Mouse (Mus musculus) erythroid progenitor cell, adult 5-6 weeks (primary cell): Measurements from ENCODE around the gene Rap1a. TPM values are rescaled to one million over a fixed set of nuclear protein-coding genes. Genes with fewer than 3 reads are reported as not detected.
"Not testable (repeated sequence)": the region's sequence is repeated elsewhere in the genome, so short reads cannot be mapped to it uniquely, and the experiment has no call there.

Experiments used
- ATAC-seq: replicated peaks from 2 replicates; pipeline ENCODE4 v1.8.0; 2016; ENCODE audit warnings: moderate number of reproducible peaks, mild to moderate bottlenecking, moderate TSS enrichment, inconsistent platforms; ENCODE audit not compliant: poor library complexity, low FRiP score, severe bottlenecking
- total RNA-seq, 2 experiments: library from RNA; stranded (forward) in 1 of 2; stranded (reverse) in 1 of 2; fragments of 150-400 nt in 1 of 2; fragments of 186-747, 209-891 nt in 1 of 2; gene quantifications; 2 replicates each; pipeline versions ENCODE4 v1.2.3 to v1.2.4; 2015 to 2017; ENCODE audit warnings: low replicate concordance in 2 of 2

Rap1a gene
- total RNA-seq, 2 experiments from 2014 or later, result 182 to 193 TPM

DNA sequence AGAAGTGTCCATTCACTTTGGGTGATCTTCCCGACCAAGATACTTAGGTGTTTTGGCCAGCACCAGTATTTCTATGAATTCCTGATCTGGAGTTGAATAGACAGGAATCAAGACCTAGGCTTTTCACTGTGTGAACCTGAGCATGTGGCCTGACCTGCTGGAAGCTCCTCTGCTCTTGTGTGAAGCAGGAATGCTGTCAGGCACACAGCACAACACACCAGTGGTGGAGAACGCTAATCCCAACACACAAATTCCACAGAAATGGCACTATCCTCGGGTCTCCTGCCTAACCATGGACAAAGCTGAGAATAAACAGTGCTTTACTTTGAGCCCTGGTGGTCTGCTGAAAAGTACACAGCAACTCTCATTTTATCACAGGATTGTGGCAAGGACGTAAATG lies 80.6 kb downstream of the Rap1a start:
- ATAC-seq, result no peak

DNA sequence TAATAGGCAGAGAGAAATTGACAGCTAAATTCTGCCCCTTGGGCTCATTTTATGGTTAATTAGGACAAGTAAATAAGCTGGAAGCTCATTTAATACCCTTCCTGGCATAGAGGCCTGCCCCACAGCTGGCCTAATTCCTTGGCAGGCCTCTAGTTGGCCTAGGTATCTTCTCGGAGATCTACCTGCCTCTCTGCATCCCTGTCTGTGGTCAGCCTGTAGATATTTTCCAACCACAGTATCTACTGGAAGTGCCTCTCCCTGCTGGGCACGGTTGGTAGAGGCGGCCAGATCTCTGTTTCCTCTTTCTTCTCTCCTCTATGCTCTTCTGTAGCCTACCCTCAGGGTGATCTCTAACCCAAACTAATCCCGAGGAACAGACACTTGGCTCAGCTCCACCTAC lies 81.2 kb downstream of the Rap1a start:
- no peak for ATAC-seq

DNA sequence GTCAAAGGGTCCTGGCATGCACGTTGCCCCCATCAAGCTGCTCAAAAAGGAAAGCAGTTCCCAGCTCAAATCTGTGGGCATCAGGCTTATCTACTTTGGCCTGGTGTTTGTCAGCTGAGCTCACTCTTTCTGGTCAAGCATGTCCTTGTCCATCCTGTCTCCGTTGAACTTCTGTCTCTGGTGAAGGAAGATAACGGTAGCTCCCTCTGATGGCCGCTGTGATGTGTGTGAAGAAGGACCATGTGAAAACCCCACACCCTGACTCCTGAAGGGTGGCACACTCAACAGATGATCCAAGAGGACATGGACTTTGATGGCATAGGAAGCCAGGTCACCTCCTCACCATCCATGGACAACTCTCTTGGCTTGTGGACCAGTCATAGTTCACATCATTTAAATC lies 82.4 kb downstream of the Rap1a start:
- no peak for ATAC-seq

DNA sequence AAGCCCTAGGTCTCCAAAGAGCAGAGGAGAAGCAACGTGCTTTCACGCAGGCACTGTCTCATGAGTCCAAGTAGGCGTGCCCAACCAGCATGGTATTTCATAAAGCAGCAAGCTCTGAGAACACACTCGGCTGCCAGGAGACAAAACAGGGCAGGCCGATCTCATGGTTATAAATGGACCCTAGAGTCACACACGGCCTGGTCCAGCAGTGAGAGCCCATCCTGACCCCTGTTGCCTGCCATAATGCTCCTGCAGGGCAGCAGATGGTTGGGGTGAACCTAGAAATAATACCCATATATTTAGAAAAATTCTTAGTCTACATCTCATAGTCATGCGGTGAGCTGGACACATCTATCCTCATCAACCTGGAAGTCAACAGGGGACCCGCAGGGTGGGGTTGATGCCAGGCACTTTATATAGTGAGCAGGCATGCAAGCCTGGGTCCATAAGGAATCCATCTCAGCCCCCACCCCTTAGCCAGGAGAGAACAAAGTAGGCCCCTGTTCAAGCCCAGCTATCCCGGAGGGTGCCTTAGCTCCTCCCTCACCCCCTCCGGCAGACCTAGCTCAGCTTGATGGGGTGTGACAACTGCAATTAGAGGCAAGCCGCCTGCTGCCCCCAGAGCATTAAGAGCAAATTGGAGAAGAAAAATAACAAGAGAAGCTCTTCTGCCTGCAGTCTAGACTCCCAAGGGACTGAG lies 83.1 kb downstream of the Rap1a start:
- ATAC-seq, result no peak

DNA sequence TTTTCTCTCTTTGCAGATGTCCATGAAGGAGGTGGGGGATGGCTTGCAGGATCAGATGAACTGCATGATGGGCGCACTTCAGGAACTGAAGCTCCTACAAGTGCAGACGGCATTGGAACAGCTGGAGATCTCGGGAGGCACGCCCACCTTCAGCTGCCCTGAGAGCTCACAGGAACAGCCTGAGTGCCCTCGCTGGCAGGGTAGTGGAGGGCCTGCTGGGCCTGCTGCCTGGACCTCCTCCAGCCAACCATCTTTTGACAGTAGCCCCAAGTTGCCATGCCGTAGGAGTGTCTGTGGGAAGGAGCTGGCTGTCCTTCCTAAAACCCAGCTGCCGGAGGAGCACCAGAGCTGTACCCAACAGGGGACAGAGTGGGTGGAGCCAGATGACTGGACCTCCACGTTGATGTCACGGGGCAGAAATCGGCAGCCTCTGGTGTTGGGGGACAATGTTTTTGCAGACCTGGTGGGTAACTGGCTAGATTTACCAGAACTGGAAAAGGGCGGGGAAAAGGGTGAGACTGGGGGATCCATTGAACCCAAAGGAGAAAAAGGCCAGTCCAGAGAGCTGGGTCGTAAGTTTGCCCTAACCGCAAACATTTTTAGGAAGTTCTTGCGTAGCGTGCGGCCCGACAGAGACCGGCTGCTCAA lies 84.7 kb downstream of the Rap1a start:
- ATAC-seq, result no peak

DNA sequence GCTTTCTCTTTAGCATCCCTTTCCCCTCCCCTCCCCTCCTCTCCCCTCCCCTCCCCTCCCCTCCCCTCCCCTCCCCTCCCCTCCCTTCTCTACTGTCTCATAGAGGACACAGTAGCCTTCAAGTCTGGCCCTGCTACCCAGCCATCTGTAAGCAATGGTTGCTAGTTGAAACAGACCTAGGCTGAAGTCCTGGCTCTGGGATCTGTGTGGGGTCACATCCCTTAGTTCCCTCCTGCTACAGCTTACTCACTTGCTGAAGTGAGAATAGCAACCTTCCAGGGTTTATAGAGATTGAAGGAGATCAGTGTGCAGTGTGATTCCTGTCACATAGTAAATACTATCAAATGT lies 86.3 kb downstream of the Rap1a start:
- no peak for ATAC-seq

DNA sequence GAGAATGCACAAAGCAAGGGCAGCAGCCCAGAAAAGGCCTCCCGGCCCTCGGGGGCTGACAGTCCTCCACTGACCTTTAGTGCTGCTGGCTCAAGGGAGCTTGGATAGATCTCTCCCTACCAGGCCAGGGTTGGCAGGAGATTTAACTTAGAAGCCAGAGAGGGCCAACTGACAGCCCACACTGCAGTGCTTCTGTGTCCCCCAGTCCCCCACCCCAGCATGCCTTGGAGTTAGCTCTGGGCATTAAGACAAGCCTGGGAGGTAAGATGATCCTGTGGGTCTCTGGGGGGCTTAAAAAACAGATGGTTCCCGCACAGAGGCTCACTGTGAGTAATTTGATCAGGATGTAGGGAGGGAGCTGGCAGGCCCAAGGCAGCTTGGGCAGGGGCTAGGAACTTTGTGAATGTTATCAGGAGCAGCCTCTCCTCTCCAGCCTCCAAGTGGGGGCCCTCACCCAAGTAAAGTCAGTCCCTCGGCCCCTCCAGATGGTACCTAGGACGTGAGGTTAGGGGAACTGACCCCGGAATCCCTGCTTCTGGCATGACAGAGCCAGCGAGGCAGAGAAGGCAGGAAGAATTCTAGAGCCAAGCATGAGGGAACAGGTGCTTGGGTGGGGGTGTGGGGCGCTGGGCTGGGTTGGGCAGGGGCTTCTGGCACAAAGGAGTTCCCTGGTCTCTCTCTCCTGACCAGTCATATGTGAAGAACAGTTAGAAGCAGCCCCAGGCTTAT lies 86.9 kb downstream of the Rap1a start:
- no peak for ATAC-seq

DNA sequence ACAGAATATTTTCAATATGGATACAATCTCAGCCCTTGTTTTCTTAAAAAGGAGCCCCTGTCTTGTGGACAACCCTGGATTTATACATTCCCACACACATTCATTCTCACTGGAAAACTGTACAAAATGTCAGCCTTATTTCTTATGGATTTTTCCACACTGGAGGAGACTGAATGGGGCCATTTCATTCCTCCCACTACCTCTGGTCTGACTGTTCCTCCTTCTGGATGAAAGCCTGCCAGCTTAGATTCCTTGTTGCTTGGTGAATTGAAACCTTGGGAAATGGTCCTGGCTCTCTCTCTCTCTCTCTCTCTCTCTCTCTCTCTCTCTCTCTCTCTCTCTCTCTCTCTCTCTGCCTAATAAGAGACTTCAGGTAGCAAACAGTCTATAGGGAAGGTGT lies 88.3 kb downstream of the Rap1a start:
- ATAC-seq, result no peak

DNA sequence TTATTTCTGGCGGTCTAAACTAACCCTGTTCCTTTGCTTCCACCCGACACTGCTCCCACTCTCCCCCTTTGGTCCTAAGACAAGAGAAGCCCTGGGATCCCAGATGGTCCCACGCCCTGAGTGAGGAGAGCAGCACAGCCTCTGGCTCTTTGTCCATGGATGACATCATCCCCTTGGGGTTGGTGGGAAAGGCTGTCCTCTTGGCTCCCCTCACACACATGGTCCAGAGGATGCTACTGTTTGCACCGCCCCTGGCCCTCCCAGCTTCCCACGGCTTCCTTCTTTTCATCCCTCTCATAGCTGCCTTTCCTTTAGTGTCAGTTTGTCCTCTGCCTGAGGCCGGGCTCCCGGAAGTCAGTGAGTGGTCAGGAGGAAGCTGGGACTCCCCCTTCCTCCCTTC lies 89.4 kb downstream of the Rap1a start:
- ATAC-seq, result no peak

DNA sequence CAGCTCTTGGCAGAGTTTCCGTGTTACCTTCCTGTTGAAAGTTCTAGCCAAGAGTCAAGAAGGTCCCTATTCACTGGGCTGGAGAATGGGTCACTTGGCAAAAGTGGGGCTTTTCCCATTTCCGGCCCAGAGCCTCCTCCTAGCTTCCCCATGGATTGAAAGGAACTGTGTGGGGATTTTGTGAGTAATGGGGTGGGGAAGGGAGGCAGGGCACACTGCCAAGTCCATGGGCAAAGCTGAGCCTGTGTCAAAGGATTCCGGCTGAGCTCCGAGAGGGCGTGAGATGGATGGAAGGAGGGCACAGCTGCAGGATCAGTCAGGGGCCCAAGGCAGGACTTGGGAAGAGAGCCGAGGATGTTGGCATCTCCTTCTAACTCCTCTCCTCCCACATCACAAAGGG lies 90.9 kb downstream of the Rap1a start:
- no peak for ATAC-seq

DNA sequence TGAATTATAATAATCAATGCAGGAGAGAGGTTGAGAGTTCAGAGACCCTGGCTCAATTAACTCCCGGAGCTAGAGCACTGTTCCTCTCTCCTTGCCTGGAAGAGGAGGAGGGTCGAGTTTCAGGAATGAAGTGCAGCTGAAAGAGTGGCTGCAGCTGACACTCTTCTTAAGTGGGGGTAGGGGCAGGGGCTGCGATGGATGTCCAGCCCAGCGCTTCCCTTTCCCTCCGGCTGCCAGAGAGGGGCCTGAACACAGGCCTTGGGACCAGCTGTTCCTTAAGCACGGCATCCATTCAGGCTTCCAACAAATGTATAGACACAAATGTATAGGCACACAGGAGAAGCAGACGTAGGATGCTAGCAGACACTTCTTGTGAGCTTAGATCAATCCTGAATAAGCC lies 93.5 kb downstream of the Rap1a start:
- ATAC-seq, result no peak

DNA sequence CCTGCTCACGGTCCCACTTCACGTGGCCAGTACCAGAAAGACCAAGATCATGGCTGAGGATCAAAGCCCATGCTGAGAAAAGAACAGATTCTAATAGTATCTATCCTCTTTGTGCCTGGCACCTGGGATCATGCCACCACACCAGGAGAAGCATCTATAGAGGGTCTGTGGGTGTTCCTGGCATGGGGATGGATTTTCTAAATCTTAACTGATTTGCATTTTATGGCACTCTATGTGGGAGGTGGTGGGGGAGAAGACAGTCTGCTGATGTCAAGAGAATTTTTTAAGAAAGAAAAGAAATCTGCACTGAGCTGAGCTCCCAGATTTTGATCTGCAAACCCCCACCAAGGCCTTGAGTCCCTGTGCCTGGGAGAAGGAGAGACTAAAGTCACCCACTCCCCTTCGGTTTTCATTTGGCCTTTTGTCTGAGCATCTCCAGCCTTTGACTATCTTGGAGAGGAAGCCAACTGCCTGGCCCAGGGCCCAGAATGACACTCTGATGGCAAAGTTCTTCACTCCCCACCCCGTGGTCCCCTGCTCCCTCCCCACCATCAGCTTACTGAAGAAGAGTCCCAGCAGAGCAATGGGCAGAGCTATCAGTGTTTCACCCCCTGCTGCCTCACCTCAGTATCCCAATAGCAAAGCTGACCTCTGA lies 94.6 kb downstream of the Rap1a start:
- ATAC-seq, result no peak

DNA sequence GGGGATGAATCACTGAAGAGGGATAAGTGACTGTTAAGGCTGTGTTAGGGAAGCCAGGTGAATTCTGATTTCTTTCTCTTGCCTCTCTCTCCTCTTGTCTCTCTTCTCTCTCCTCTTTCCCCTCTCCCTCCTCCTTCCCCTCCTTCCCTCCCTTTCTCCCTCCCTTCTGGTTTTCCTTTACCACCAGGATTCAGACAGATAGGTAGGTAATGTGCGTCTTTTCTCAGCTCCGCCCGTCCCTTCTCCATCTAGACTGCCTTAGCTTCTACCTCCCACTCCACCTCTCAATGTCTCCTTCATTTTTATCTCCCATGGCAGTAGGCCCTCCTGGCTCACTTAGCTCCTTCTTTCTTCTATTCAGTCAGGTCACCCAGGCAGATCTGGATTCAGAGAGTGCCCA lies 95.6 kb downstream of the Rap1a start:
- ATAC-seq, result no peak

DNA sequence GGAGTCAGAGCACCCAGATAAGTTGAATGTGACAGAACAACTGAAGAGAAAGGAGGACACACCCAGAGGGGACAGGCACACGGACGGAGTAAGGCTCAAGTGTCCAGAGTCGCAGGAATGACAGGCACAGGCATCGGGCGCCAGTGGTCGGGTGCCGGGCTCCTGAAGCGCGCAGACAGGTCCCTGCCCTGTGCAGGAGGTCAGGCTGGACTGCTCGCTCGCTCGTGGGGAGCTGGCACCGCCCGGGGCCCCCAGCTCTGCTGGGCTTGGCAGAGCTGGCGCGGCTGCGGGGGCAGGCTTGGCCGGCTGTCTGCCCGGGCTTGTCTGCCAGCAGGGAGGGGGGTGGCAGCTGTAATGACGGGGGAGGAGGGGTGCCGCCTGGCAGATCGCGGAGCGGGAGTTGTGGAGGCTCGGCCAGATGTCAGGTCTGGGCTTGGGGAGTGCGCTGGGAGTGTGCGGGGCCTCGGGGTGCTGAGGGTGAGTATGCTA lies 96.0 kb downstream of the Rap1a start:
- peak; percentile 16; the same call in 1 of the 2 replicates for ATAC-seq

DNA sequence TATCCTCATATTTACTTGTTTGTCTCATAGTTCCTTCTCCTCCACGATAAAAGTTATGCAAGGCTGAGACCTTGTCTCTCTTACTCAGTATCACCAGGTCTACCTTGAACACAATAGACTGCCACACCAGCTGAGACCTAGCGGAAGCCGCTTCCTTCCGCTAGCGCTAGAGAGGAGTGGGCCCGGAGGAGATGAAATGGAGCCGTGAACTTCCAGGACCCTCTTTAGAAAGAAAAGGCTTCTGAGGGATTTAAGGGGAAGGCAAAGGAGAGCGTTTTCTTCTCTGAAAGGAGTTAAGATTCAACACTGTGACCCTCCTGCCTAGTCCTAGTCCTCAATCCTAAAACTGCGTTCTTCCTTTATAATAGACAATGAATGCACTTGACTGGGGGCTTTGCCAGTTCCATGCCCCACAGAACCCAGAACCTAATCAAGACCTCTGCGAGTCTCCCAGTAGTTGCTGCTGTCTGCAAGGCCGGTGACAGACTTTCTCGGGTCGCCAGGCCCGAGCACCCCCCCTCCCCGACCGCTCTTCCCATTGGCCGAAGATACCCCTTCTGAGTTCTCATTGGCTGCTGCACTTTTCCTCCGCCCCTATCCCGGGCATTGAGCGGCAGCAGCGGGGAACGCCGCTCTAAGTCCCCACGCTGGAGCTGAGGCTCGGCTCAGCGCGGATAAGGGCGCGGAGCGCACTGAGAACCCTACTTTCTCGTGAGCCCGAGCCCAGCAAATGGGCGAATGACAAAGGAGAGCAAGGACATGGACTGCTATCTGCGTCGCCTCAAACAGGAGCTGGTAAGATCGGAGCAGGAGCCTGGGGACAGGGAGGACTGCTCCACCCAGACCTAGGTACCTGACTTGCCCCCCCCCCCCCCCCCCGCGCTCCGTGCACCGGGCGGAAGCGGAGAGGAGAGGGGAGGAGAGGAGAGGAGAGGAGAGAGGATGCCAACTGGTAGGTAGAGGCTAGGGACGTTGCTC lies 96.8 kb downstream of the Rap1a start, which contains the start of gene Inka2:
Gene Inka2, plus strand, starts transcription at position 569 of the 978 bp plus-strand sequence.
- peak; percentile 91 for ATAC-seq

DNA sequence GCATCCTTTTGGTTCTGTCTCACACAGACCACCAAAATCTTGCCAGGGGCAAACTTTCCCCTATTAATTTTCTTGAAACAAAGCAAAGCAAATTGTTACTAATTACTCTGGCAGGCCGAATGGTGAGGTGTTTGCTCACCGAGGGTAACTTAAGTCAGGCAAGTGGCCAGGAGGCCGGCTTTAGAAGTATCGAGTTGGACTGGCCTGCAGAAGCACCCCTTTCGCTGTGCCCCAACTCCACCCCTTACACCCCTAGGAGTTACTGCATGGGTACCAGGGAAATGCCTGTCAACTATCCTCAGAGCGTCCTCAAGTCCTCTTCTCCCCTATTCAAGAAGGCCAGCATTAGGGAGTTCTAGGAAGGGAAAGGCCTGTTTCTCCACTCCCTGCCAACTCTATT lies 97.6 kb downstream of the Rap1a start:
- ATAC-seq, result no peak

DNA sequence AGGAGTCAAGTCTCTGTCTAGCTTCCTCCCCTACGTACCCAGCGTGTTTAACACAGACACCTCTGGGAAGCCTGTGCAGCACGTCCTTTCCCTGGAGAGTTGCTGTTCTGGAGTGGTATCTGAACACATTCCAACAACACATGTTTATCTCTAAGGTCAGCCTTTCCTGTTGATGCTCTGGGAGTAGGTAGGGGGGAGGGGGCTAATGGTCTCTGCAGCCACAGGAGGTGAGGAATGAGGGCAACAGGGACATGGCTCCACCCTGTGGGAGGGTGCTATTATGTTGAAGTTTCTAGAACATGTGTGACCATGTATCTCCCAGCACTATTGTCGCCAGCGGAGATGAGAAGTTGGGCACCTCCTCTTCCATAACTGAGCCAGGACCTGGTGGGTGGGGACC lies 99.7 kb downstream of the Rap1a start:
- 0 out of 2 replicates have a peak, but pooled peaks have one; percentile 7 for ATAC-seq

DNA sequence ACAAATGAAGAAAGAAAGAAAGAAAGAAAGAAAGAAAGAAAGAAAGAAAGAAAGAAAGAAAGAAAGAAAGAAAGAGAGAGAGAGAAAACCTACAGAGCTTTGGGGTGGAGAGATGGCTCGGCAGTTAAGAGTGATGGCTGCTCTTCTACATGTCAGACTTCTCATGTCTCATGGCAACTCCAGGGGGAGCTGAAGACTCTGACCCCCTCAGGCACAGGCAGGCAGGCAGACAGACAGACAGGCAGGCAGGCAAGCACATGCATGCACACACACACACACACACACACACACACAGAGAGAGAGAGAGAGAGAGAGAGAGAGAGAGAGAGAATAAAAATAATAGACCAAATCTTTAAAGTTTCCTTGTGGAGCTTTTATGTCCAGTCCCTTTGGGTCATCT lies 100.3 kb downstream of the Rap1a start:
- ATAC-seq, result not testable (repeated sequence)

DNA sequence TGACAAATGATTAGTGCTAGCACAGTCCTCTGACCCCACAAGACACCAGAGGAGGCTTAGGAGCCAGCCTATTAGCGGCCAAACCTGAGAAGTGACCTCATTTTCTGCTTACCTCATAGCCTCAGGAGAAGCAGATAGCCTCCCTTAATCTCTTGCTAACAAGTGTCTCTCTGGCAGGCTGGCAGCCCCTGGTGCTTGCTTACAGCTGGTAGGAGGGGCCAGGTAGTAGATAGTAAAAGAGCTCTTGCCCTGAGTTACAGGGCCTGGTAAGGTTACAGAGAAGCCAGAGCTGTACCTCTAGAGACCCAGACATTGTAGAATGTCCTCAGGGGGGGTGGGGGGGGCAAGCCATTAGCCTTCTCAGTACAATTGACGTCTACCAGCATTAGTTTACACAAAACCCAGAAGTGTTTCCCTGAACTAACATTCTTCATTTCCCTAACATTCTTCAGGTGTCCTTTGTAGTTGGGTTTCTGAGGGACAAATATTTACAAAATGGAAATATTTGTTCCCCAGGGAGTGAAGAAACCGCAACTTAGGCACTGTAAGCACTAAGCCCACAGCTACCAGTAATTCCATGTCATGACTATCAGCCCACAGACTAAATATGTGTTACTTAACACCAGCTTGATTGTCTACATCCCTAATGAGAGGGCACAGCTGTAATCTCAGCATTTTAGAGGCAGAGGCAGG lies 101.7 kb downstream of the Rap1a start:
- ATAC-seq, result peak; percentile 90
